Mouse (Mus musculus) limb, embryonic 10.5 days (tissue): ENCODE measurements around the gene Tmbim6. TPM values are rescaled to one million over a fixed set of nuclear protein-coding genes. Genes with fewer than 3 reads are reported as not detected.
"Not testable (repeated sequence)": the region's sequence is repeated elsewhere in the genome, so short reads cannot be mapped to it uniquely, and the experiment has no call there.

Experiments used
- DNase-seq: peaks from one replicate; pipeline ENCODE4 v3.0.0-alpha.2; 2017; ENCODE audit warnings: low spot score
- H3K27ac ChIP-seq: fragments of 300-500 bp; sonication (generic); 2 replicates; pipeline ENCODE4 v1.5.1; 2016; ENCODE audit warnings: mild to moderate bottlenecking
- H3K27me3 ChIP-seq: fragments of 300-500 bp; sonication (generic); 2 replicates; pipeline ENCODE4 v1.6.1; 2016; ENCODE audit warnings: low read depth, mild to moderate bottlenecking; ENCODE audit not compliant: poor library complexity, severe bottlenecking
- H3K36me3 ChIP-seq: fragments of 300-500 bp; sonication (generic); 2 replicates; pipeline ENCODE4 v1.6.1; 2016; ENCODE audit warnings: mild to moderate bottlenecking, moderate library complexity
- H3K4me1 ChIP-seq: fragments of 300-500 bp; sonication (generic); 2 replicates; pipeline ENCODE4 v1.6.1; 2016
- H3K4me3 ChIP-seq: fragments of 300-500 bp; sonication (generic); 2 replicates; pipeline ENCODE4 v1.5.1; 2016; ENCODE audit warnings: mild to moderate bottlenecking, moderate library complexity
- H3K9me3 ChIP-seq: fragments of 300-500 bp; sonication (generic); replicated peaks from 2 replicates; pipeline ENCODE4 v1.6.1; 2016; ENCODE audit warnings: mild to moderate bottlenecking
- WGBS: fragments of 180-500 bp; shearing (Covaris S2); methylation state at CpG from one replicate; pipeline ENCODE4 v1.1.7; 2016; 5-methylcytosine and 5-hydroxymethylcytosine counted together
- polyA plus RNA-seq: library from polyadenylated mRNA; unstranded; fragments of >200 nt; fragmentation: Nextera tagmentation; extraction: Ambion mirVana; gene quantifications from 2 replicates; pipeline ENCODE4 v1.2.1, GENCODE M21; 2016

Tmbim6 gene
- polyA plus RNA-seq, 1 experiment from 2014 or later: 296 TPM

DNA sequence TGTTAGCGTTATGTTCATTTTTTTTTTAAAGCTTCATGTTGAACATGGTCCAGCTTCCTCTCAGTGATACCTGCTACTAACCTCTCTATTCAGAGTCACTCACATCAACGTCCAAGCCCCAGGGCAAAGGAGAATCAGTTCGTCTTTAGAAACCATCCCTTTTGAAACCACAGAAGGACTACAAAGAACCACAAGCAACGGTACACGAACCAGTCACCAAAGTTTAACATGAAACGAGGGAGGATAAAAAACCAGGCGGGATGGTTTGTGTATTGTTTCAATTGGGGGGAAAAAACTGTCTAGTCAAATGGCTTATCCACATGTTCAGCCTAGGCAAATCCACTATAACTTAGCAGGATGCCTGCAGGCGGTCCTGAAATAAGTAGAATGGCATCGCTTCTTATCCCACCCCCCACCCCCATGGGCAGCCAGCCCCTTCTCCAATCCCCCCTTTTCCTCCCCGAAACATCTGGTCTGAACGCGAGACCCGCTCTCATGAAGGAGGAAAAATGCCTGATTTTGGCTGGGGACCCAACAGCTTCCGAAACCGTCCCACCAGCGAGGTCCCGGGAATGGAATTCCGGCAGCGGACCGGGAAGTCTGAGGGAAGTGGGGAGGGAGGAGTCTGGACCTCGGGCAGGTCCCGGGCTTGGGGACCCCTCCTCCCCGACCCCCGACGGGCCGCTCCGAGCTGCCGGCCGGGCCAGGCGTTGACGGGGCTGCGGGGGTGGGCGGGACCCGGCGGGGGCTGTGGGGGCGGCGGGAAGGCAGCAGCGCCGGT, 23.1 kb upstream of the Tmbim6 start:
- no peaks in the 10 kb centered on the region for H3K9me3 ChIP-seq
- peaks cover 4% of the 10 kb centered on the region; the same call in 1 of the 2 replicates for H3K36me3 ChIP-seq
- peak overlapping the region; percentile 99 for H3K27ac ChIP-seq
- 3% methylated on average over 36 of the region's 39 CpGs for WGBS
- DNase-seq: no peak
- H3K4me1 ChIP-seq: peaks cover 33% of the 10 kb centered on the region
- peak overlapping the region; percentile 96 for H3K4me3 ChIP-seq
- H3K27me3 ChIP-seq: no peaks in the 10 kb centered on the region

DNA sequence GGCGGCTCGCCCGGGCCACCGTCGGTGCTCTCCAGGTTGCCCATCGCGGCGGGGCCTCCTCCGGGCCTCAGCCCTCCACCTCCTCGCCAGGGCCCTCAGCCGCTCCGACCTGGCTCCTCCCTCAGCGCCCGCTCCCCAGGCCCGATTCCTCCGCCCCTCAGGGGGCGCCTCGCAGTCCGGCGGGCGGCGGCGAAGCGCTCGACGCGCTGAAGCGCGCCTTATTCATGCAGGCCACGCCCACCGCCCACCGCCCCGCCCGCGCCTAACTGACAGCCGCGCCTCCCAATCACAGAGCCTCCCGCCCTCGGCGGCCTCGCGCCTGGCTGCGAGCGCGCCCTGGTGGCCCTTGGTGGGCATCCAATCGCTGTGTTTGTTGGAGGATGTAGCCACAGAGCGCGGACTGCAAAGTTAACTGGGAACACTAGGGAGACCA, 22.4 kb upstream of the Tmbim6 start, which contains the start of gene Fmnl3:
TSS of gene Fmnl3 (minus strand) at position 224 of the 433 bp plus-strand sequence.
- Histone ChIP-seq H3K4me3 (peak within 1 kb of the TSS; percentile 96), H3K9me3 (no peaks in the 10 kb centered on the region), H3K27ac (peak within 1 kb of the TSS; percentile 99), H3K4me1 (peaks cover 27% of the 10 kb centered on the region), H3K27me3 (no peaks in the 10 kb centered on the region), H3K36me3 (peaks cover 4% of the 10 kb centered on the region; the same call in 1 of the 2 replicates)
- WGBS: under 1% methylated on average over 47 of the region's 48 CpGs
- DNase-seq: peak; percentile 100

DNA sequence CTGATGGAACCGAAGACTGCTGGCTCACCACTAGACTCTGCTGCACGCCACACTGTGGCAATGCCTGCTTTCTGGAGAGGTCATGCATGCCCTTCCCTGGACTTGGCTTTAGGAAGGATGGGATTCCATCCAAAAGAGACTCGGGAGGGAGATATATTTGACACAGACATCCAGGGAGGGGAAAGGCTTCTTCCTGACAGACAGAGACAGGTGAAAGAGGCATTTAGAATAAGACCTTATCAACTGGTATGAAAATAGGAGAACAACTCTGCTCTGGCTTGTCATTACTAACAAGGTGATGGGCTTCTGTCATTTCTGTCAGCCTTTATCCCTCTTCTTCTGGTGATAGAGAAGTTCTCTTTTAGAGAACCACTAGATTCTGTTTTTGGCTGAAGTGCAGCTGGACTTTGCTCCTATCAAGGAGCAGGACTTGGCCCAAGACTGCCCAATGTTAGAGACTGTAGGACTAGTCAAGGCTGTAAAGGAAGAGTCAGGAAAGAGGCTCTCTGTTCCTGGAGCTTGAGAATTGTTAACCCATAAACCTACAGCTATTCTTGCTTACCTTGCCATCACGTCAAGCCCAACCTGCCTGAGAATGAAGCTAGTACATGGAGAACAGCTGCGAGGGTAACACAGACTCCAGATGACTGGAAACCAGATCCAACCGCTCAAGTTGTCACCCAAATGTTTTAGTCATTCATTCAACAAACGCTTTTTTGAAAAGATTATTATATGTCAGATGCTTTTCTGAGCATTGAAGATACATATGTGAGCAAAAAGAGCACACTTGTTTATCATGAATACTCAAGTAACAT, 20.9 kb upstream of the Tmbim6 start:
- Histone ChIP-seq H3K9me3 (no peaks in the 10 kb centered on the region), H3K27ac (no peak overlapping the region), H3K27me3 (no peaks in the 10 kb centered on the region), H3K36me3 (peaks cover 4% of the 10 kb centered on the region; the same call in 1 of the 2 replicates), H3K4me3 (no peak overlapping the region), H3K4me1 (peaks cover 27% of the 10 kb centered on the region)
- 89% methylated on average over 7 of the region's 7 CpGs for WGBS
- no peak for DNase-seq

DNA sequence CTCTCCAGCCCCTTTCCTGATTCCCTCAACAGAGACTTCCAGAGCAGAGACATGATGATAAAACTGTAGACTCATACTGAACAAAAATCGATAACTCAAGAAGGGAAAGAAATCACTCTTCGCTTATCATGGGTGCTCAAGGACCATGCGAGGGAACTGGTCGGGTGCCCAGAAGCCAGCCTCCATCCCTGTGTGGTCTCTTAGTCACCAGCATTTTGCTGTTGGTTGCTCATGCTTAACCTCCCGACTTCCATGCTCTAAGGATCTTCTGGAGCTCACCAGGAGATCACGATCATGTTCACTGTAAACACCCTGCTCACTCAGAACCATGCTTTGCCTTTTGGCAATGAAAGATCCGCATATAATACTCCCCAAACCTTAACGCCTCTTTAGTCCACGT, 19.9 kb upstream of the Tmbim6 start:
- no peak overlapping the region for H3K4me3 ChIP-seq
- 84% methylated on average over 9 of the region's 9 CpGs for WGBS
- no peak overlapping the region for H3K27ac ChIP-seq
- peaks cover 27% of the 10 kb centered on the region for H3K4me1 ChIP-seq
- DNase-seq: no peak
- no peaks in the 10 kb centered on the region for H3K27me3 ChIP-seq
- peaks cover 4% of the 10 kb centered on the region; the same call in 1 of the 2 replicates for H3K36me3 ChIP-seq
- H3K9me3 ChIP-seq: no peaks in the 10 kb centered on the region

DNA sequence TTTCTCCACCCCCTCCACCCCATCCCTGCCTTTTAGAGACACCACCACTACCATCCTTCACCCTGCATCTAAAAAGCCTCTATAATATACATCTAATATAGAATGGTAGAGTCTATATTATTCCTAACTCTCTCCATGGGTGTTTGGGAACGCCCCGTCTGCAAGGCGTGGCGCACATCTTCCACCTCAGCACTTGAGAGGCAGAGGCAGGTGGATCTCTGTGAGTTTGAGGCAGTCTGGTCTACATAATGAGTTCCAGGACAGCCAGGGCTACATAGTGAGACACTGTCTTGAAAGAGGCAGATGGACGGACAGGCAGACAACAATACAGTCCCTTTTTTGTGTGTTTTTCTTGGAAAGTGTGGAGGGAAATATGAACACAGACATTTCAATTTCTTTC, 17.6 kb upstream of the Tmbim6 start:
- WGBS: 90% methylated on average over 5 of the region's 5 CpGs
- no peak for DNase-seq
- Histone ChIP-seq H3K36me3 (no peaks in the 10 kb centered on the region; the same call in 1 of the 2 replicates), H3K27ac (no peak overlapping the region), H3K4me3 (no peak overlapping the region), H3K9me3 (no peaks in the 10 kb centered on the region), H3K4me1 (peaks cover 7% of the 10 kb centered on the region; the same call in 1 of the 2 replicates), H3K27me3 (no peaks in the 10 kb centered on the region)

DNA sequence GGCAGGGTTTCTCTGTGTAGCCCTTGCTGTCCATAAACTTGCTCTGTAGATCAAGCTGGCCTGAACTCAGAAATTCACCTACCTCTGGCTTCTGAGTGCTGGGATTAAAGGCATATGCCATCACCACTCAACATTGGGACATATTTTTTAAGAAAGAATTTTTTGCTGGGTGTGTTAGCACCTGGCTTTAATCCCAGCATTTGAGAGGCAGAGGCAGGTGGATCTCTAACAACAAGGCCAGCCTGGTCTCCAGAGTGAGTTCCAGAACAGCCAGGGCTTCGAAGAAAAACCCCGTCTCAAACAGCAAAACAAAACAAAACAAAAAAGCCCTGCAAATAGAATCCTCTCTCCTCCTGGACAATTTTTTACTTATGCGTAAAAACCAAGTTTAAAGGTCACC, 17.1 kb upstream of the Tmbim6 start:
- no peak for DNase-seq
- WGBS: 96% methylated on average over 3 of the region's 3 CpGs
- Histone ChIP-seq H3K4me3 (no peak overlapping the region), H3K27me3 (no peaks in the 10 kb centered on the region), H3K27ac (no peak overlapping the region), H3K4me1 (0 out of 2 replicates have a peak, but pooled peaks cover 1% of the 10 kb centered on the region), H3K36me3 (no peaks in the 10 kb centered on the region), H3K9me3 (no peaks in the 10 kb centered on the region)

DNA sequence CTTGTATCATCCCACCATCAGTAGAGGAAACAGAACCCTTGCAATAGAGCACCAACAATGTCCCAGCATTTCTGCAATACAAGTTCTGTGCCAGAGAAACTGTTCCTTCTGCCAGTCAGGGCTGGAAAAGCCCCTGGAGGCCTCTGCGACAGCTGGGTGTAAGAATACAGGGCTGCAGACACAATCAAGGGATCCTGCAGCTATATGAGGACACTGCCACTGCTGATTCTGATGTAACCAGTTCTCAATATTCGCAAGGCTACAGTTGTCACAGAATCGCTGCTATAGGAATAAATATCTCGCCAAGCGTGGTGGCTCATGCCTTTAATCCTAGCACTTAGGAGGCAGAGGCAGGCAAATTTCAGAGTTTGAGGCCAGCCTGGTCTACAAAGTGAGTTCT, 16.4 kb upstream of the Tmbim6 start:
- no peak overlapping the region for H3K27ac ChIP-seq
- no peaks in the 10 kb centered on the region for H3K36me3 ChIP-seq
- H3K4me1 ChIP-seq: no peaks in the 10 kb centered on the region
- no peak overlapping the region for H3K4me3 ChIP-seq
- no peaks in the 10 kb centered on the region for H3K9me3 ChIP-seq
- whole genome bisulfite sequencing: 90% methylated on average over 5 of the region's 5 CpGs
- DNase-seq: no peak
- H3K27me3 ChIP-seq: no peaks in the 10 kb centered on the region

DNA sequence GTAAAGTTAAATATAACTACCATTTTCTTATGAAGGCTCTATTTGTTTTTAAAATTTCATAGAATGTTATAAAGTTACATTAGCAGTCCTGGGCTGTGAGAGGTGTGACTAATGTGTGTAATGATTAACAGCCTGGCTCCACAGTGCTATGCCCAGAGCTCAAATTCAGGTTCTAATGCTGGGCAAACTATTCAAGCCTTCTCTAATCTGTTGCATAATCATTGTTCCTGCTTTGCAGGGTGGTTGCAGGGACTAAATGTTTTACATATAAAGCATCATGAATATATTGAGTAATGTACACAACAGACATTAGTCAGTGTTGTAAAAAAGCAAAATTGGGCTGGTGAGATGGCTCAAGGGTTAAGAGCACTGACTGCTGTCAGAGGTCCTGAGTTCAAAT, 9.8 kb upstream of the Tmbim6 start:
- no peaks in the 10 kb centered on the region for H3K36me3 ChIP-seq
- H3K27me3 ChIP-seq: no peaks in the 10 kb centered on the region
- H3K4me3 ChIP-seq: no peak overlapping the region
- no peaks in the 10 kb centered on the region for H3K9me3 ChIP-seq
- H3K27ac ChIP-seq: no peak overlapping the region
- no peak for DNase-seq
- peaks cover 13% of the 10 kb centered on the region for H3K4me1 ChIP-seq

DNA sequence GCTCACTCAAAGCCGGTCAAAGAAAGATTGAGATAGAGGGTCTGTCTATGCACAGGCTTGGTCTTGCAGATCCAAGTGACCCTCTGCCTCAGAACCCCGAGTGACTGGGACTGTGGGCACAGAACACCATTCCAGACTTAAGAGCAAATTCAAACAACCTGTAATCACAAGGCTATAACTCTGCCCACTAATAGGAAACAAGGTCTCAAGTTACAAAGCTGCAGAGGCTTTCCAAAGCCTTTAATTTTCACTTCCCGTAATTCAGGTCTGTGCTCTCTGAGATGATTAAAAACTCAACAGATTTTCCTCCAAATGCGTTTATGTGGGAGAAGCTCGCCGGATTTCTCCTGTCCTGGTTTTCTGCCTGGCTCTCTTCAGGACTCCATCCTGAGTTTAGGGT, 8.6 kb upstream of the Tmbim6 start:
- Histone ChIP-seq H3K27ac (peak overlapping the region; percentile 77), H3K4me1 (peaks cover 13% of the 10 kb centered on the region), H3K36me3 (no peaks in the 10 kb centered on the region), H3K9me3 (no peaks in the 10 kb centered on the region), H3K4me3 (peak overlapping the region; percentile 29; the same call in 1 of the 2 replicates), H3K27me3 (no peaks in the 10 kb centered on the region)
- 20% methylated on average over 6 of the region's 6 CpGs for WGBS
- DNase-seq: no peak

DNA sequence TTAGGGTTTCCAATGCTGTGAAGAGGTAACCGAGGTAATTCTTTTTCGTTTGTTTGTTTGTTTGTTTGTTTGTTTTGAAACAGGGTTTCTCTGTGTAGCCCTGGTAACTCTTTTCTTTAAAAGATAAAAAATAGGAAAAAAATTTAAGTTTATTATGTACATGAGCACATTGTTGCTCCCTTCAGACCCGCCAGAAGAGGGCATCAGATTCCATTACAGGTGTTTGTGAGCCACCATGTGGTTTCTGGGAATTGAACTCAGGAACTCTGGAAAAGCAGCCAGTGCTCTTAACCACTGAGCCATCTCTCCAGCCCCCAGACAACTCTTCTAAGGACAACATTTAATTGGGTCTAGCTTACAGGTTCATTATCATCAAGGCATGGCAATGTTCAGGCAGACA, 6.6 kb upstream of the Tmbim6 start:
- DNase-seq, H3K4me3 ChIP-seq, H3K27me3 ChIP-seq, H3K9me3 ChIP-seq, H3K36me3 ChIP-seq, H3K27ac ChIP-seq: not testable (repeated sequence)
- peaks cover 13% of the 10 kb centered on the region for H3K4me1 ChIP-seq
- 73% methylated on average over 3 of the region's 3 CpGs for WGBS

DNA sequence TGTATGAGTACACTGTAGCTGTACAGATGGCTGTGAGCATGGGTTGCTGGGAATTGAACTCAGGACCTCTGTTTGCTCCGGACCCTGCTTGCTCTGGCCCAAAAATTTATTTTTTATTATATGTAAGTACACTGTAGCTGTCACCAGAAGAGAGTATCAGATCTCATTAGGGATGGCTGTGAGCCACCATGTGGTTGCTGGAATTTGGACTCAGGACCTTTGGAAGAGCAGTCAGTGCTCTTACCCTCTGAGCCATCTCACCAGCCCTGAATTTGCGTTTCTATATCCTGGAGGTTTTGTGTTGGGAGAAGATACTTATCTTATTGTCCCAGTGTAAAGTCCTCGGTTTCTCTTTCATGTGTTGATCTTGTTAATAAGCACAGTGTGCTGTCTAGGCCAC, 5.9 kb upstream of the Tmbim6 start:
- DNase-seq: no peak
- Histone ChIP-seq H3K4me1 (peaks cover 13% of the 10 kb centered on the region), H3K36me3 (no peaks in the 10 kb centered on the region), H3K27ac (no peak overlapping the region), H3K27me3 (no peaks in the 10 kb centered on the region), H3K9me3 (no peaks in the 10 kb centered on the region), H3K4me3 (no peak overlapping the region)
- 82% methylated on average over 3 of the region's 3 CpGs for WGBS

DNA sequence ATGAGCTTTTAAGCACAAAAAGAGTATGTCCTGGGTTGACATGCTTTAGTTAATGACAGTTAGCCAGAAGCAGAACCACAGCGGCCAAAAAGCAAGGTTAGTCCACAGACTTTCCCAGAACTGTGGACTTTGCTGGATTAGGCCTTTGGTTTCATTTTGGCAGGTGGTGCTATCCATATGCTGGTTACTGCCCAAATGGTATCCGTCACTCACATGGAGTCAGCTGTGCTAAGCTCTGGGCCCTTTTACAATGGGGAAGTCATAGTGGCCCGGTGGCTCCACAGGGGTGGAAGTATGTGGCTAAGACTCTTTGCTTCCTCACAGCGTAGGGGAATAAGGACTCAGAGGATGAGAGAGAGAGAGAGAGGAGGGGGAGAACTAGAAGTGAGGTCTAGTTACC, 4.7 kb upstream of the Tmbim6 start:
- Histone ChIP-seq H3K27me3 (no peaks in the 10 kb centered on the region), H3K4me3 (no peak overlapping the region), H3K4me1 (peaks cover 18% of the 10 kb centered on the region), H3K9me3 (no peaks in the 10 kb centered on the region), H3K27ac (no peak overlapping the region), H3K36me3 (no peaks in the 10 kb centered on the region)
- 82% methylated on average over 4 of the region's 4 CpGs for WGBS
- DNase-seq: no peak
